Mouse (Mus musculus) intestine, postnatal 0 days (tissue): Measurements from ENCODE around the gene Ttll5. TPM values are rescaled to one million over a fixed set of nuclear protein-coding genes. Genes with fewer than 3 reads are reported as not detected.

Source experiments
- ATAC-seq: fragments of 200-750 bp; cut with Nextera tagmentation; 2 replicates; pipeline ENCODE4 v1.8.0; 2017; ENCODE audit warnings: mild to moderate bottlenecking, moderate TSS enrichment, moderate library complexity
- H3K27ac ChIP-seq: fragments of 300-500 bp; sonication (generic); 2 replicates; pipeline ENCODE4 v1.5.1; 2014; ENCODE audit warnings: mild to moderate bottlenecking, low read depth, low read length, moderate library complexity
- H3K27me3 ChIP-seq: fragments of 300-500 bp; sonication (generic); replicated peaks from 2 replicates; pipeline ENCODE4 v1.6.1; 2014; ENCODE audit warnings: low read length, mixed read lengths; ENCODE audit not compliant: control insufficient read depth, insufficient read depth
- H3K36me3 ChIP-seq: fragments of 300-500 bp; sonication (generic); 2 replicates; pipeline ENCODE4 v1.6.1; 2014; ENCODE audit warnings: mild to moderate bottlenecking, moderate library complexity; ENCODE audit not compliant: control insufficient read depth, insufficient read depth
- H3K4me1 ChIP-seq: fragments of 300-500 bp; sonication (generic); replicated peaks from 2 replicates; pipeline ENCODE4 v1.6.1; 2014; ENCODE audit warnings: antibody characterized with exemption, low read length, mixed read lengths; ENCODE audit not compliant: control insufficient read depth, insufficient read depth
- H3K4me2 ChIP-seq: fragments of 300-500 bp; sonication (generic); replicated peaks from 2 replicates; pipeline ENCODE4 v1.6.1; 2014; ENCODE audit warnings: low read depth, mild to moderate bottlenecking, moderate library complexity
- H3K4me3 ChIP-seq: fragments of 300-500 bp; sonication (generic); 2 replicates; pipeline ENCODE4 v1.5.1; 2014; ENCODE audit warnings: low read depth, low read length
- H3K9ac ChIP-seq: fragments of 300-500 bp; sonication (generic); 2 replicates; pipeline ENCODE4 v1.6.1; 2014; ENCODE audit warnings: mild to moderate bottlenecking, low read depth, low read length
- H3K9me3 ChIP-seq: fragments of 300-500 bp; sonication (generic); 2 replicates; pipeline ENCODE4 v1.6.1; 2016; ENCODE audit warnings: mixed run types; ENCODE audit not compliant: control insufficient read depth
- CTCF ChIP-seq: sonication (generic); IDR thresholded peaks from 2 replicates; pipeline ENCODE4 v1.5.1; 2016; ENCODE audit warnings: low read depth, mild to moderate bottlenecking, control low read depth, antibody characterized with exemption, moderate library complexity
- WGBS: fragments of 180-500 bp; shearing (Covaris S2); extraction: QIAGEN DNeasy Blood & Tissue Kit; methylation state at CpG from one replicate; pipeline ENCODE4 v1.1.7; 2014; 5-methylcytosine and 5-hydroxymethylcytosine counted together
- polyA plus RNA-seq: library from polyadenylated mRNA; unstranded; fragments of >200 nt; fragmentation: Nextera tagmentation; extraction: Ambion mirVana; gene quantifications from 2 replicates; pipeline ENCODE4 v1.2.1, GENCODE M21; 2015

Ttll5 gene
- polyA plus RNA-seq, 1 experiment from 2014 or later: 3.3 TPM

DNA sequence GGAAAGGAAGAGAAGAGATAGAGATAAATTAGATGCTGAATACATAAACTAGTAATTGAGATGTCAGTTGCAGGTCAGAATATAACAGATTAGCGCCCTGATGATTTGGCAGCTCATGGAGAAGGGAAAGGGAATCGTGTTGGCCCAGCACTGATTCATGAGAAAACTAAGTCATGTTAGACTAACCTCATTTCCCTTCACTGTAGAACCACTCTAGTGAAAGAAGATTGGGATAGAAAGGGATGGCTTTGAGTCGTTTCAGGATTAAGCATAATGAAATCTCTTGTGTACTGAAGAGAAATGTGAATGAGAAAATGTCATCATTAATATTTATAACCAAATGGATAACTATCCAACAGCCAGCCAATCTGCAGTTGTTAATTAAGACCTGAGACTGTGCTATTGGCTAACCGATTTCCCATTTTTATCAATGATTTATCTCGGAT is 163.0 kb downstream of the Ttll5 start:
- Histone ChIP-seq H3K9me3 (no peaks in the 10 kb centered on the region), H3K36me3 (no peaks in the 10 kb centered on the region), H3K27ac (no peak overlapping the region), H3K4me2 (no peak overlapping the region), H3K4me3 (no peak overlapping the region), H3K4me1 (no peaks in the 10 kb centered on the region), H3K27me3 (no peaks in the 10 kb centered on the region), H3K9ac (no peak overlapping the region)
- TF ChIP-seq CTCF: no peak
- 89% methylated on average over 5 of the region's 5 CpGs for WGBS
- ATAC-seq: no peak

DNA sequence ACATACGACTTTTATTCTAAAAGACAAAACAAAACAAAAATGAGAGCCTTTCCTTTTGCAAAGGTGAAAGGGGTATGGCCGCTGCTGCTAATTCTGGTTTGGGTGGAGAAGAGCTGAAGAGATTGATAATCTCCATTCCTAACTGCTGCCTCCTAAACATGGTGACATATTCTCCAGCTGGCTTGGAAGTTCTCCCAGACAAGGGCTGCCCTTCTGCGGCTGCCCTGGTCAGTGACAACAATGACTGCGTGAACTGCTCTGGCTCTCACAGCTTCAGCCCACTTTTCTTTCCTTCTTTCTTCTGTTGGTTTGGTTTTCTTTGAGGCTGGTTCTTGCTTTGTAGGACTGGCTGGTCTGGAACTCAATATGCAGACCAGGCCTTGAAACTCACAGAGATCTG is 163.7 kb downstream of the Ttll5 start:
- ATAC-seq: no peak
- Histone ChIP-seq H3K27ac (no peak overlapping the region), H3K4me2 (no peak overlapping the region), H3K27me3 (no peaks in the 10 kb centered on the region), H3K4me1 (no peaks in the 10 kb centered on the region), H3K36me3 (no peaks in the 10 kb centered on the region), H3K9me3 (no peaks in the 10 kb centered on the region), H3K9ac (no peak overlapping the region), H3K4me3 (no peak overlapping the region)
- TF ChIP-seq CTCF: no peak
- 95% methylated on average over 4 of the region's 4 CpGs for WGBS

DNA sequence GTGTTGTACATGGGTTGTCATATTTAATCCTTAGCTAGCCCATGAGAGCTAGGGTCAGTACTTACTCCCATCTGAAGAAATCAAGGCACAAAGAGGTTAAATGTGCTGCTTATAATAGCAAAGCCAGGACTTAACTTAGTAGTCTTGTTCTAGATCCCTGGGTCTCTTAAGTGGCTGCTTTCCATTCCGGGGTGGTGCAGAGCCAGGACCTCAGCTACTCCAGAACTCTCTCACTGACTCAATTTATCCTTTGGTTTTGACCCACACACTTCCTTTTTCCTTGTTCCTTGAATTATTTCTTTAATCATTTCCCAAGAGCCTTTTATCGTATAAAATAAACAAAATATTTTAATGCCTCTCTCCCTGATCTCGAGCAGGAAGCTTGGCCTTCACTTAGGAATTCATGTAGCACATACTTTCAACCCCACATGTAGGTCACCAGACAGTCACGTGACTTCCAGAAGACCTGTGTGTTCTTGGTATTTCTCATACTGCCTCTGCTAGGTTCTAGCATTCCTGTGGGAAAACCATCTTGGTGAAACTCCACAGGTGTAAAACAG is 164.4 kb downstream of the Ttll5 start:
- H3K27ac ChIP-seq: no peak overlapping the region
- no peak overlapping the region for H3K4me3 ChIP-seq
- no peak for ATAC-seq
- H3K9ac ChIP-seq: no peak overlapping the region
- no peak for TF ChIP-seq CTCF
- H3K4me1 ChIP-seq: no peaks in the 10 kb centered on the region
- H3K4me2 ChIP-seq: no peak overlapping the region
- WGBS: 50% methylated on average over 4 of the region's 4 CpGs
- H3K27me3 ChIP-seq: no peaks in the 10 kb centered on the region
- no peaks in the 10 kb centered on the region for H3K36me3 ChIP-seq
- no peaks in the 10 kb centered on the region for H3K9me3 ChIP-seq

DNA sequence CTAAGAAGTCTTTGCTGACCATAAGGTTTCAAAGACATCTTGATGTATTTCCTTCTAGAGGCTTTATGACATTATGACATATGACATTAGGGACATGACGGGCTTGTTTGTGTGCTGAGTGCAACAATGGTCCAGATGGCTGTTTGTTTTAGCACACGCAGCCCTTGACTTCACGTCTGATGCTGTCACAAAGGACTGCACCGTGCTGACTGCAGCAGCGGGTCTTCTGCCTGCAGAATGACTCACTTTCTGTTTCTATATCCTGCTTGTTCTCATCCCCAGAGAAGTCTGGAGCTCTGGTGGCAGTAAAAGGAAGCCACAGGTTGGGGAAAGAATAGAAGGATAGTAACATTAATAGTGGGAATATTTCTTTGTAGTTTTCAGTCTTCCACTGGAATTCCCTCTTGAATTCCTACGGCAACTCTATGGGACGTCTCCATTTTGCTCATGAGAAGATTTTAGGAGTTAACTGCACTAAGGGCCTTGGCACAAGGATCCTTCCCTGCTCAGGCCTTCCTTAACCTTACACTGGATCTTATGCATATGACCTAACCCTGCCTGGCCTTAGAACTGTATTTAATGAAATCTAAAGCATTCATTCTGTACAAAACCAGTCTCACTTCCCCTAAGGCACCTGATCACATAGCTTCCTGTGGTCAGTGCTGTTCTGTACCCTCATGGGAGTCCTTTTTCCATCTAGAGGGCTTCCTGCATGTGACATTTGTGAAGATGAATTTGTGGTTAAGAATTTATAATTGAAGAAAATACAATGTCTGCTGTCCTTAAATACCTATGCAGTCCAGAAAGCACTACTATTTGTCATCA is 167.8 kb downstream of the Ttll5 start:
- no peaks in the 10 kb centered on the region for H3K27me3 ChIP-seq
- peaks cover 11% of the 10 kb centered on the region; the same call in 1 of the 2 replicates for H3K36me3 ChIP-seq
- H3K4me3 ChIP-seq: no peak overlapping the region
- no peaks in the 10 kb centered on the region for H3K9me3 ChIP-seq
- H3K27ac ChIP-seq: no peak overlapping the region
- TF ChIP-seq CTCF: 0 out of 2 replicates have a peak, but pooled peaks have one; percentile 6
- ATAC-seq: no peak
- WGBS: 53% methylated on average over 7 of the region's 7 CpGs
- H3K4me2 ChIP-seq: no peak overlapping the region
- no peak overlapping the region for H3K9ac ChIP-seq
- H3K4me1 ChIP-seq: no peaks in the 10 kb centered on the region

DNA sequence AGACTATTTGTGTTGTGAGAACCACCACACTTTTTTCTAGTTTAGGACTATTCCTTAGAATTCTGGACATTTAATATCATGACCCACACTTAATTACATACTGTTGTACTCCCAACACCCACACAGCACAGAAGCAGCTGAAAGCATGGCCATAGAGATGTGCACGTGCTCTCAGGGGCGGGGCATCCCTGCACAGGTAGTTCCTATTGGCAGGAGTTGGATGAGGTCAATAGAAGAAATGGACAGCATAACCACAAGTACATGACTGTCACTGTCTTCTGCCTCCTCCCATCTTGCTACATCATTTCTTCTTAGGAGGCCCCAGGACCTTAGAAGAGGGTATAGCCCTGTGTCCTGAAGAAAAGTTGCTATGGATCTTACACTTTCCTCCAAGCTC is 168.4 kb downstream of the Ttll5 start:
- no peaks in the 10 kb centered on the region for H3K4me1 ChIP-seq
- no peak overlapping the region for H3K4me2 ChIP-seq
- H3K27ac ChIP-seq: no peak overlapping the region
- TF ChIP-seq CTCF: no peak
- 92% methylated on average over 2 of the region's 2 CpGs for WGBS
- no peak overlapping the region for H3K4me3 ChIP-seq
- no peaks in the 10 kb centered on the region for H3K27me3 ChIP-seq
- no peak for ATAC-seq
- no peak overlapping the region for H3K9ac ChIP-seq
- peaks cover 11% of the 10 kb centered on the region; the same call in 1 of the 2 replicates for H3K36me3 ChIP-seq
- no peaks in the 10 kb centered on the region for H3K9me3 ChIP-seq

DNA sequence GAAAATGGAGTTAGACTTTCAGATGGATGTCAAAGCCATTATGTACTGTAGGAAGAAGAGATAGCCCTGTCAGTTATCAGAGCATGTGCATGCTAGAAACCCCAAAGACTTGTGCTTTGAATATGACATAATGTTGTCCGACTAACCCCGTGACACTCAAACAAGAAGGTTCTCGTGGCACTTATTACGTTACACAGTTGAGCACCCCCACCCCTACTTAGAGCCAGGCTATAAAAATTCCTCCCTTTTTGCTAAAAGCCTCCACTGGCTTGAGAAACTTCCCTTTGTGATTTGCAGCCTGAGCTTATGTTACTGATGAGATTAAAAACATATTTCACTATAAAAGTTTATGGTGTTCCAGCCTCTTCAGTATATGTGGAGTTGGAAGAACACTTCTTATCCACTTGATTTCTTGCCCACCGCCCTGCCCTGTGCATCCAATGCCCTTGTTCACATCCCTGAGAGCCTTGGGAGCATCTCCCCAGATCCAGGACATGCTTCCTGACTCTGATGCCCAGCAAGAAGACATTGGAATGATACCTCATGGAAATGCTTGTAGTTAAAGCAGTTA is 169.4 kb downstream of the Ttll5 start:
- Histone ChIP-seq H3K36me3 (peaks cover 11% of the 10 kb centered on the region; the same call in 1 of the 2 replicates), H3K9me3 (no peaks in the 10 kb centered on the region), H3K27ac (no peak overlapping the region), H3K9ac (no peak overlapping the region), H3K4me3 (no peak overlapping the region), H3K4me2 (no peak overlapping the region), H3K4me1 (no peaks in the 10 kb centered on the region), H3K27me3 (no peaks in the 10 kb centered on the region)
- no peak for TF ChIP-seq CTCF
- 70% methylated on average over 5 of the region's 5 CpGs for WGBS
- no peak for ATAC-seq
